Mouse (Mus musculus): ENCODE data around the gene Lactb.
A peak's percentile ranks its signal among the peaks of the same experiment; 100 is the strongest.
"Not testable (repeated sequence)": the region's sequence is repeated elsewhere in the genome, so short reads cannot be mapped to it uniquely, and the experiment has no call there.

Gene Lactb

DNA sequence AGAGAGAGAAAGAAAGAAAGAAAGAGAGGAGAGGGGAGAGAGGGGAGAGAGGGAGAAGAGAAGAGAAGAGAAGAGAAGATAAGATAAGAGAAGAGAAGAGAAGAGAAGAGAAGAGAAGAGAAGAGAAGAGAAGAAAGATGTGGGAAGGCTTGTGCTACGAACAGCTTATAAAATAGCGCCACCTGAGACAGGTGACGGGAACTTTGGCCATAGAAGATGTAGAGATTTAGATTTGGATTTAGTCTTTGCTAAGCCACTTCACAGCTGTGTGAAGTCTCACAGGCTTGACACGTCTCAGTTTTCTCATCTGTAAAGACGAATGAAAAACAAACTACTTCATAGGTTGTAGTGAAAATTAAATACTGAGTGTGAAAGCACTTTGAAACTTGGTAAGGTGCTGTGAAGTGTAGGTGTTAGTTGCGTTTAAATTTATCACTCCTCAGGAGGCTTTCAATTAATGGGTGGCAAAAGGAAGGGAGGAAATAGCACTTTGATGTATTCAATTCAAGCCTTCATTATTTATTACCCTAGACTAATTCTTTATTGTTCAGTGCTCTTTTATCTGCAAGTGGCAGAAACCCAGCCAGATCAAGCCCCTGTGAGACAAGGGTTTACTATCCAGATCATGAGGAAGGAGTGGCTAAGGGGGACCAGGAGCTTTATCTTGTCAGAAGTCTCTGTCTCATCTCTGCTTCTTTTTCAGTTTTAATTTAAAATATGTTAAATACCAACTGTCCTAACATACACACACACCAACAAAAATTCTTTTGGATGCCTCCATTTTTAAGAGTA, 54.6 kb downstream of the Lactb start:
- peak; percentile 15 for DNase-seq (ENCODE audit: extremely low read depth, low read depth)

DNA sequence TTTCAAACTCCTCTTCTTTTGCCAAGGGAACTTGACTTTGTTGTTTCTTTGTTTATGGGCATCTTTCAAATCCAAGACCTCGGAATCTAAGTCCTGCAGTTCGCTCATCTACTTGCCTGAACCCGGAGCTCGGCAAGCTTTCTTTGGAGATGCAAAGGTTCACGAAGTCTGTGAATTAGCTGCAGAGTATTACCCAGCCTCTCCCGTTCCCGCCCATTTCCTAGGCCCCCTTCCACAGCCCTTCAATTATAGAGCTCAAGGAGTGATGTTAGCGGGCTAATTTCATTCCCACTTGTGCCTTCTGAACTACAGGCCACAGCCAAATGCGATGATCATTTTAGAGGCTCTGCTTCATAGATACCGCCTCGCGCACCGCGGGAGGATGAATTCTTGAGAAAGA, 55.3 kb downstream of the Lactb start:
- DNase-seq (ENCODE audit: extremely low read depth, low read depth) = no peak

DNA sequence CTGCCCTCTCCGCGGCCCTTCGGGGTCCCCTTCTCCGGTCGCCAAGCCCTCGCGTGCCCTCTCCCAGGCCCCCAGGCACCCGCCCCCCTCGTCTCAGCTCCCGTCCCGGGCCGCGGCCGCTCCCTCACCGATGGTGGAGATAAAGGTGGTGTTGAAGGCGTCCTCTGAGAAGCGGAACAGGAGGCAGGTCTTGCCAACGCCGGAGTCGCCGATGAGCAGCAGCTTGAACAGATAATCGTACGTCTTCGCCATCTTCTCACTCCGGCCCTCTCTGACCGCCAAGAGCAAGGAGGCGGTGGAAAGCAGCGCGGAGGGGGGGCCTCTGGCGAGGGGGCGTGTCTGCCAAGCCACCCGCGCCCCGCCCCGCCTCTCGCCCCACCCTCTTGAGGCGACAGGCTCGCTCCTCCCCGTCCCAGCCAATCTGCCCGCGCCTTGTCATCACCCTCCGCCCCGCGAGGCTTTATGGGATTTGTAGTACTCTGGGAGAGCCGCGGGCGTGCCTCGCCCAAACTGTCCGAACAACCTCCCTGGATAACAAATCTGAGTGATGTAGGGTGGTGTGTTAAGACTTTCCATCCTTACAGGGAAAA, 55.8 kb downstream of the Lactb start, which contains the start of gene Rab8b:
Gene Rab8b (minus strand): TSS at position 306 of the 590 bp plus-strand sequence.
- peak; percentile 92 for DNase-seq (ENCODE audit: extremely low read depth, low read depth)

GRCm38 (mm10) chr9:66918672-66919330, 56.5 kb downstream of the Lactb start:
- DNase-seq (ENCODE audit: extremely low read depth, low read depth) = peak; percentile 59

GRCm38 (mm10) chr9:66917892-66918255, 57.4 kb downstream of the Lactb start:
- peak; percentile 65 for DNase-seq (ENCODE audit: extremely low read depth, low read depth)

- no peak for DNase-seq (ENCODE audit: extremely low read depth, low read depth)
Measured at GRCm38 (mm10) chr9:66917216-66917891, 57.9 kb downstream of the Lactb start.

DNA sequence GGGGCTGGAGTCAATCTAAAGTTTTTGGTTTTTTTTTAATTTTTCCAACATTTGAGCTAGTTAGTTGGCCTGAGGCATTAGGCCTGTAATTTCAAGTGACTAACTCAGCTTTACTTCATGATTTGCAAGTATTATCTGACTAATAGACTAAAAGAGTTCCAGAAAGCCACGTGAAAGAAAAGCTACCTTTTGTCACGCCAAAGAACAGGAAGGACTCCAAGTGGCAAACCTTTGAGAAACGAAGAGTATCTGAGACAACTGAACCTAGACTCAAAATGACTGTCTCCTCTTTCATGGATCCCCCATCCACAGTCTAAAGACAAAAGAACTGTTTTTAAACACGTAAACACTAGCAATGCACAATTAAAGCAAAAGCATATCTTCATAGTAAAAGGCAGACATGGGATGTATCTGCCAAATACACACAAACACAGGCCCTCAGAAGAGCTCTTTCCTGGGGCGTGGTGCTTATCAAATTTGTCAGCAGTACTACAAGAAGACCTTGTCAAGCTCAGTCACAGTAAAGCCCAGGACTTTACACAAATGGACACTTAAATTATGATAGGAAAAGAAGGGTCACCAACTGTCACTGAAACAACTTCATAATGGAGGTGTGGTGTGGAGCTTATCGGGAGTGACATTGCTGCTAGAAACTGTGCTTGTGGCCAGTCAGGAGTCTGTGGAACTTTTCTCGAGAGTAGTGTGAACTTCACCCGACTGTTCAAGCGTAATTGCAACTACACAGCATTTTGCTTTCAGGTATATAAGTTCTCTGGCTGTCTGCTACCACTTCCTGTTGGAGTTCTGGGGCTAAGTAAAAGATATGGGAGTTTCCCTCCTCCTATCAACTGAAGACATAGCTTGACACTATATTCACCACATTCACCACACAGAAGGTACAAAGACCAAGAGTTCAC, 59.2 kb downstream of the Lactb start:
- peak; percentile 88 for DNase-seq (ENCODE audit: extremely low read depth, low read depth)

- DNase-seq (ENCODE audit: extremely low read depth, low read depth) = peak; percentile 39
Measured at GRCm38 (mm10) chr9:66915401-66915800, 59.9 kb downstream of the Lactb start.

DNA sequence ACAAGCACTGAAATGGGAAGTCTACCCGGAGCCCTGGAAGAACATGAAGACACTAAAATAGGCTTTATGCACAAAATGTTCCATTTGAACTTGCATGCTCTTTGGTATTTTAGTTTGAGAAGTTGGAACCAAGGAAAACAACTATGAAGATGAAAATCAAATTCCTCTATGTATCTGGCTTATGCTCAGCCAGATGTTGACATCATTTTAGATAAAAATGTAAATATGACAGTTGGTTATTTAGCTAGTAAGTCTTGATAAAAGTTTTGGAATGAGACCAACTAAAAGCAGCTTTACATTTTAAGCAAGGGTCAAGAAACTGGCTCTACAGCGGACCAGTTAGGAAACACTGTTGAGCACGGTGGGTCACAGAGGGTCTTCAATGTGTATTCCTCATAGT, 60.7 kb downstream of the Lactb start:
- DNase-seq (ENCODE audit: extremely low read depth, low read depth) = no peak

GRCm38 (mm10) chr9:66913254-66913934, 61.9 kb downstream of the Lactb start:
- DNase-seq (ENCODE audit: extremely low read depth, low read depth) = not testable (repeated sequence)

- DNase-seq (ENCODE audit: extremely low read depth, low read depth) = no peak
Measured at GRCm38 (mm10) chr9:66912304-66912703, 63.0 kb downstream of the Lactb start.

DNA sequence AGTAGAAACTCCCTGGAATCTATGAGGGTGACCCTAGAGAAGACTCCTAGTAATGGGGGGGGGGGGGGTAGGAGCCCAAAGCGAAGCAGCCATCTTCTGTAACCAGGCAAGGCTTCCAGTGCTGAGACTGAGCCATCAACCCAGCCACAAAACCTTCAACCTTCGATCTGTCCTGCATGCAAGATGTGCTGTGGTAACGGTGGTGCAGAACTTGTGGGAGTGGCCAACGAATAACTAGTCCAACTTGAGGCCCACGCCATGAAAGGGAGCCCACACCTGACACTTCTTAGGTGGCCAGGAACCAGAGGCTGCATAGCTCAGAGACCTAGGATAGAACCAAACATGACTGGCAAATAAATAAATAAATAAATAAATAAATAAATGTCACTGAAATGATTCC, 64.6 kb downstream of the Lactb start:
- DNase-seq (ENCODE audit: extremely low read depth, low read depth) = no peak

- DNase-seq (ENCODE audit: extremely low read depth, low read depth) = no peak
Measured at GRCm38 (mm10) chr9:66909922-66910321, 65.4 kb downstream of the Lactb start.

DNA sequence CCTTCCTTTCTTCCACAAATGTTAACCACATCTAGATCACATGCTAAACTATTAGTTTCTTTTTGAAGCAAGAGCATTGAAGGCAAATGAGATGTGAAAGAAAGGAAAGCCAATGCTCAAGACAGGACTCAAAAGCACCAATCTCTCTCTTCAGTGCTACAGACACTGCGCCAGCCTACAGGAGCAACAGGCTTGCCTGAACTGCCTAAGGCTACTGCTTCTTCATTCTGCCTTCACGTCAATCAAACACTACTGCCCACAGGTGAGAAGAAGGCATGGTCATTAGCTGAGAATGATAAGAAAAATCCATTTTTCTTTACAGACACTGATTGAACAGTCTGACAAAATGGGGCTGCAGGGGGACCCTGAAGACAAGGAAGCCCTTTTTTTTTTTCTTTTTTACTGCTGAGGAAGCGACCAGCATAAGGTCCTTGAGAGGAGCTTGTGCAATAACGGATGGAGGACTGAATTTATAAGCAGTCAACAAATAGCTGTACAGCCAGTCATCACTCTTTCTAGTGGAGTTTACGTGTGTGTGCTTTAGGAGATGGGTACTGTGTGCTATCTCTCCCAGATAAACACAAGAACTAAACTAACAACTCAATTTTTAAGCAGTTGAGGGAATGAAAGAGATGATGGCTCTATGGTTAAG, 67.4 kb downstream of the Lactb start:
- no peak for DNase-seq (ENCODE audit: extremely low read depth, low read depth)

GRCm38 (mm10) chr9:66907126-66907525, 68.2 kb downstream of the Lactb start:
- no peak for DNase-seq (ENCODE audit: extremely low read depth, low read depth)

- DNase-seq (ENCODE audit: extremely low read depth, low read depth) = no peak
Measured at GRCm38 (mm10) chr9:66905990-66906389, 69.3 kb downstream of the Lactb start.
